Mouse (Mus musculus) liver, embryonic 16.5 days (tissue): ENCODE results near the gene Las1l. TPM values are rescaled to one million over a fixed set of nuclear protein-coding genes. Genes with fewer than 3 reads are reported as not detected.
A peak's percentile ranks its signal among the peaks of the same experiment; 100 is the strongest.
"Not testable (repeated sequence)": the region's sequence is repeated elsewhere in the genome, so short reads cannot be mapped to it uniquely, and the experiment has no call there.

Experiments
- ATAC-seq: fragments of 200-750 bp; cut with Nextera tagmentation; 2 replicates; pipeline ENCODE4 v1.8.0; 2017; ENCODE audit warnings: low read depth, mild to moderate bottlenecking, moderate number of reproducible peaks, moderate library complexity
- H3K27ac ChIP-seq: fragments of 300-500 bp; sonication (generic); 2 replicates; pipeline ENCODE4 v1.5.1; 2014; ENCODE audit warnings: mild to moderate bottlenecking, low read length
- H3K27me3 ChIP-seq: fragments of 300-500 bp; sonication (generic); 2 replicates; pipeline ENCODE4 v1.6.1; 2014; ENCODE audit warnings: low read depth, low read length, mixed read lengths; ENCODE audit not compliant: control insufficient read depth, insufficient read depth
- H3K36me3 ChIP-seq: fragments of 300-500 bp; sonication (generic); 2 replicates; pipeline ENCODE4 v1.6.1; 2014; ENCODE audit warnings: mild to moderate bottlenecking; ENCODE audit not compliant: control insufficient read depth, insufficient read depth
- H3K4me1 ChIP-seq: fragments of 300-500 bp; sonication (generic); 2 replicates; pipeline ENCODE4 v1.6.1; 2014; ENCODE audit warnings: low read depth, low read length, mixed read lengths; ENCODE audit not compliant: control insufficient read depth
- H3K4me2 ChIP-seq: fragments of 300-500 bp; sonication (generic); 2 replicates; pipeline ENCODE4 v1.6.1; 2014; ENCODE audit warnings: low read depth, low read length, mixed read lengths
- H3K4me3 ChIP-seq: fragments of 300-500 bp; sonication (generic); 2 replicates; pipeline ENCODE4 v1.5.1; 2014; ENCODE audit warnings: low read depth, mild to moderate bottlenecking, low read length
- H3K9ac ChIP-seq: fragments of 300-500 bp; sonication (generic); 2 replicates; pipeline ENCODE4 v1.6.1; 2014; ENCODE audit warnings: low read depth, low read length
- H3K9me3 ChIP-seq: fragments of 300-500 bp; sonication (generic); replicated peaks from 2 replicates; pipeline ENCODE4 v1.6.1; 2016; ENCODE audit warnings: low read length; ENCODE audit not compliant: control insufficient read depth
- WGBS: fragments of 180-500 bp; shearing (Covaris S2); extraction: QIAGEN DNeasy Blood & Tissue Kit; methylation state at CpG from one replicate; pipeline ENCODE4 v1.1.7; 2014; ENCODE audit not compliant: insufficient replicate concordance; 5-methylcytosine and 5-hydroxymethylcytosine counted together
- polyA plus RNA-seq: library from polyadenylated mRNA; unstranded; fragments of >200 nt; fragmentation: Nextera tagmentation; extraction: Ambion mirVana; gene quantifications from 2 replicates; pipeline ENCODE4 v1.2.1, GENCODE M21; 2015

The Las1l gene
- polyA plus RNA-seq, 1 experiment from 2014 or later, result 23.2 TPM

- ATAC-seq, result no peak
- no peak overlapping the region for H3K27ac ChIP-seq
- no peaks in the 10 kb centered on the region for H3K27me3 ChIP-seq
- H3K9ac ChIP-seq, result no peak overlapping the region
- H3K36me3 ChIP-seq, result no peaks in the 10 kb centered on the region
- no peaks in the 10 kb centered on the region for H3K4me1 ChIP-seq
- no peaks in the 10 kb centered on the region for H3K9me3 ChIP-seq
- no peak overlapping the region for H3K4me3 ChIP-seq
- no peak overlapping the region for H3K4me2 ChIP-seq
- 45% methylated on average over 2 of the region's 2 CpGs for WGBS
Measured at GRCm38 (mm10) chrX:95963366-95963765, 6.6 kb upstream of the Las1l start.

DNA sequence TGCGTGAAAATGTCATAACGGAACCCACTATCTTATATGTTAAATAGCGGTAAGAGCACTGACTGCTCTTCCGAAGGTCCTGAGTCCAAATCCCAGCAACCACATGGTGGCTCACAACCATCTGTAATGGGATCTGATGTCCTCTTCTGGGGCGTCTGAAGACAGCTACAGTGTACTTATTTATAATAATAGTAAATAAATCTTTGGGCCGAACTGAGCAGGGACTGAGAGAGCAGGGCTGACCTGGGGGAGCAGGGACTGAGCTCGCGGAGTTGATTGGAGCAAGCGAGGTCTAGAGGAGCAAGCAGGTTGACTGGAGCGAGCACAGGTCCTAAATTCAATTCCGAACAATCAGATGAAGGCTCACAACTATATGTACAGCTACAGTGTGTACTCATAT lies 699 bp upstream of the Las1l start:
- not testable (repeated sequence) for H3K4me1 ChIP-seq, H3K27me3 ChIP-seq, H3K27ac ChIP-seq, H3K36me3 ChIP-seq, ATAC-seq, H3K9me3 ChIP-seq
- H3K4me2 ChIP-seq, result peak overlapping the region; percentile 52
- peak overlapping the region; percentile 72 for H3K4me3 ChIP-seq
- peak overlapping the region; percentile 16; the same call in 1 of the 2 replicates for H3K9ac ChIP-seq
- 35% methylated on average over 11 of the region's 11 CpGs for WGBS

GRCm38 (mm10) chrX:95950776-95951175 lies 6.0 kb downstream of the Las1l start:
- WGBS, result 24% methylated on average over 3 of the region's 3 CpGs
- ATAC-seq, result no peak
- Histone ChIP-seq H3K4me2 (no peak overlapping the region), H3K4me1 (no peaks in the 10 kb centered on the region; the same call in 1 of the 2 replicates), H3K4me3 (no peak overlapping the region), H3K36me3 (no peaks in the 10 kb centered on the region; the same call in 1 of the 2 replicates), H3K9ac (no peak overlapping the region), H3K27ac (no peak overlapping the region), H3K27me3 (no peaks in the 10 kb centered on the region), H3K9me3 (no peaks in the 10 kb centered on the region)

DNA sequence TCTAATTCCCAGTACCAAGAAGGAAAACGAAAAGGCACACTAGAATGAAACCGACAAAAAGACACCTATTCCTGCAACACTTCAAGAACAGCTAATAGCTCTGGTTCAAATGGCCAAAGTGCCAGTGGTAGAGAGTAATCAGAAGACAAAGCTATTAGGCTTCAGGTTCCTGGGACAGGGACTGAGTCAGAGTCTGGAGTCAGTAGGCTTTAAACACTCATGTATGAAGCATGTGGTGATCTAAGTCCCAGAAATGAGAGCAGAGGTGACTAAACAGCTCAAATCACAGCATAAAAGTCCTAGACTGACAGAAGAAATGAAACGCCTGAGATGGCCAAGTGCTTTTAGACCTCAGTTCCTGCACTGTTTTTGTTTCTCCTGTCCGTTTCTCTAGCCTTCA lies 8.6 kb downstream of the Las1l start:
- H3K4me3 ChIP-seq, result no peak overlapping the region
- 66% methylated on average over 4 of the region's 4 CpGs for WGBS
- no peaks in the 10 kb centered on the region for H3K4me1 ChIP-seq
- H3K27me3 ChIP-seq, result no peaks in the 10 kb centered on the region
- no peak overlapping the region for H3K9ac ChIP-seq
- no peak overlapping the region for H3K27ac ChIP-seq
- no peak overlapping the region for H3K4me2 ChIP-seq
- H3K9me3 ChIP-seq, result no peaks in the 10 kb centered on the region
- no peak for ATAC-seq
- H3K36me3 ChIP-seq, result no peaks in the 10 kb centered on the region; the same call in 1 of the 2 replicates

- H3K4me2 ChIP-seq, result no peak overlapping the region
- H3K27ac ChIP-seq, result no peak overlapping the region
- no peak for ATAC-seq
- H3K27me3 ChIP-seq, result no peaks in the 10 kb centered on the region
- WGBS, result 78% methylated on average over 2 of the region's 2 CpGs
- no peaks in the 10 kb centered on the region for H3K9me3 ChIP-seq
- no peak overlapping the region for H3K9ac ChIP-seq
- H3K4me3 ChIP-seq, result no peak overlapping the region
- H3K36me3 ChIP-seq, result no peaks in the 10 kb centered on the region; the same call in 1 of the 2 replicates
- H3K4me1 ChIP-seq, result no peaks in the 10 kb centered on the region
Measured at GRCm38 (mm10) chrX:95945496-95945895, 11.3 kb downstream of the Las1l start.

DNA sequence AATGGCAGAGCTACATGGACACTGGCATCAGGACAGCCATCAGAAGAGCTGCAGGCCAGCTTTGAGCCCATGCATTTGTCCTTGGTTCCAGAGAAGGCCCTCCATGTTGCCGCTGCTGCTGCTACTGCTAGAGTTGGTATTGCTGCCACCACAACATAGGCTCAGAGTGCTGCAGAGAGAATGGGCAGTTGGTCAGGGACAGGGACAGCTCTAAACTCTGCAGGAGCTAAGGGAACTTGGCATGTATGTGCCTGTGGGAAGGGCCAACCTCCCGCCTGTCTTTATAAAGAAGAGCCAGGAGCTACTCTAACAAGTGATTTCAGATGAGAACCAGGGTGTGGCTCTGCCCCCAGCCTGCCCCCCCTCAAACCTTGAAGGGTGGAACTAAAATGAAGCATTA lies 21.3 kb downstream of the Las1l start:
- no peak overlapping the region for H3K27ac ChIP-seq
- H3K4me1 ChIP-seq, result no peaks in the 10 kb centered on the region
- H3K36me3 ChIP-seq, result no peaks in the 10 kb centered on the region; the same call in 1 of the 2 replicates
- WGBS, result 71% methylated on average over 2 of the region's 2 CpGs
- ATAC-seq, result no peak
- H3K4me3 ChIP-seq, result no peak overlapping the region
- H3K27me3 ChIP-seq, result no peaks in the 10 kb centered on the region
- no peaks in the 10 kb centered on the region for H3K9me3 ChIP-seq
- H3K4me2 ChIP-seq, result no peak overlapping the region
- H3K9ac ChIP-seq, result no peak overlapping the region

DNA sequence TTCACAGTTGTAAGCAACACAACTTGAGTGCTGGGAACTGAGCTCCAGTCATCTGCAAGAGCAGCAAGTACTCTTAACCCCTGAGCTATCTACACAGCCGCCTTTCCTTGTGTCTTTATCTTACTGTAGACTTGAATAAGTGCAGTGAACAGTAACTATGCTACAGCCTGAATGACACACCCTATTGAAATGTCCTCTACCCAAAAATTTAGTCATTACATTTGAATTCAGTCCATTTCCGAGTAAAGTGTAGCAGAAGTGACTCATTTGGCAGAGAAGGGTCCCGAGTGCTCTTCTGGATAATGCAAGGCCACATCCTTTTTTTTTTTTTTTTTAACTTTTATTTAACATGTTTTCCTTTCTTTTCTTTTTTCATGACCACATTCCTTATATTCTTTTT lies 54.0 kb downstream of the Las1l start:
- Histone ChIP-seq H3K4me3 (no peak overlapping the region), H3K9ac (no peak overlapping the region), H3K36me3 (no peaks in the 10 kb centered on the region), H3K27ac (no peak overlapping the region), H3K4me1 (no peaks in the 10 kb centered on the region), H3K4me2 (no peak overlapping the region), H3K9me3 (no peaks in the 10 kb centered on the region), H3K27me3 (no peaks in the 10 kb centered on the region)
- 53% methylated on average over 3 of the region's 3 CpGs for WGBS
- ATAC-seq, result no peak

Other genes starting within 250 kb of the Las1l start
- gene Zc3h12b, start 245.3 kb downstream of the Las1l start, polyA plus RNA-seq, result 0.08 and 0.13 TPM in 2 replicates
- gene Msn, start 139.1 kb upstream of the Las1l start, polyA plus RNA-seq, result 53.5 and 54.8 TPM in 2 replicates